Mouse (Mus musculus): ENCODE data around the gene Tmem30b. TPM values are rescaled to one million over a fixed set of nuclear protein-coding genes. Genes with fewer than 3 reads are reported as not detected.
A peak's percentile ranks its signal among the peaks of the same experiment; 100 is the strongest.
"Not testable (repeated sequence)": the region's sequence is repeated elsewhere in the genome, so short reads cannot be mapped to it uniquely, and the experiment has no call there.

Gene Tmem30b
- polyA plus RNA-seq, 1 experiment from 2014 or later, result 38.6 TPM

- H3K4me3 ChIP-seq (replicated peaks; ENCODE audit: low read length), result peak overlapping the region; percentile 34
- no peak overlapping the region for H3K27ac ChIP-seq (ENCODE audit: low read length)
- H3K4me2 ChIP-seq (ENCODE audit: low read depth, low read length), result peak overlapping the region; percentile 61
- H3K9me3 ChIP-seq (replicated peaks; ENCODE audit: control insufficient read depth, low read length), result no peaks in the 10 kb centered on the region
- H3K27me3 ChIP-seq (ENCODE audit: control insufficient read depth, insufficient read depth, low read length), result no peaks in the 10 kb centered on the region
- 17% methylated on average over 21 of the region's 21 CpGs for WGBS
- no peaks in the 10 kb centered on the region for H3K36me3 ChIP-seq (ENCODE audit: control insufficient read depth, insufficient read depth, low read length)
- no peak for ATAC-seq (ENCODE audit: insufficient read depth, low FRiP score)
- H3K4me1 ChIP-seq (ENCODE audit: control insufficient read depth, insufficient read depth, low read length), result no peaks in the 10 kb centered on the region
- peak overlapping the region; percentile 37; the same call in 1 of the 2 replicates for H3K9ac ChIP-seq (ENCODE audit: low read length)
Observed at GRCm38 (mm10) chr12:73564795-73565619, 18.8 kb upstream of the Tmem30b start.

- Histone ChIP-seq H3K4me2 (ENCODE audit: low read depth, low read length) (no peak overlapping the region), H3K9ac (ENCODE audit: low read length) (no peak overlapping the region), H3K4me3 (replicated peaks; ENCODE audit: low read length) (no peak overlapping the region), H3K36me3 (ENCODE audit: control insufficient read depth, insufficient read depth, low read length) (no peaks in the 10 kb centered on the region), H3K9me3 (replicated peaks; ENCODE audit: control insufficient read depth, low read length) (no peaks in the 10 kb centered on the region), H3K27ac (ENCODE audit: low read length) (no peak overlapping the region), H3K27me3 (ENCODE audit: control insufficient read depth, insufficient read depth, low read length) (no peaks in the 10 kb centered on the region), H3K4me1 (ENCODE audit: control insufficient read depth, insufficient read depth, low read length) (no peaks in the 10 kb centered on the region)
- WGBS, result 25% methylated on average over 10 of the region's 10 CpGs
- no peak for ATAC-seq (ENCODE audit: insufficient read depth, low FRiP score)
Observed at GRCm38 (mm10) chr12:73564176-73564575, 18.0 kb upstream of the Tmem30b start.

GRCm38 (mm10) chr12:73563122-73563521 lies 16.9 kb upstream of the Tmem30b start:
- H3K27ac ChIP-seq (ENCODE audit: low read length); H3K4me3 ChIP-seq (replicated peaks; ENCODE audit: low read length); H3K36me3 ChIP-seq (ENCODE audit: control insufficient read depth, insufficient read depth, low read length); H3K4me1 ChIP-seq (ENCODE audit: control insufficient read depth, insufficient read depth, low read length); H3K27me3 ChIP-seq (ENCODE audit: control insufficient read depth, insufficient read depth, low read length); ATAC-seq (ENCODE audit: insufficient read depth, low FRiP score); H3K4me2 ChIP-seq (ENCODE audit: low read depth, low read length); H3K9me3 ChIP-seq (replicated peaks; ENCODE audit: control insufficient read depth, low read length); H3K9ac ChIP-seq (ENCODE audit: low read length): not testable (repeated sequence)
- 79% methylated on average over 6 of the region's 6 CpGs for WGBS

DNA sequence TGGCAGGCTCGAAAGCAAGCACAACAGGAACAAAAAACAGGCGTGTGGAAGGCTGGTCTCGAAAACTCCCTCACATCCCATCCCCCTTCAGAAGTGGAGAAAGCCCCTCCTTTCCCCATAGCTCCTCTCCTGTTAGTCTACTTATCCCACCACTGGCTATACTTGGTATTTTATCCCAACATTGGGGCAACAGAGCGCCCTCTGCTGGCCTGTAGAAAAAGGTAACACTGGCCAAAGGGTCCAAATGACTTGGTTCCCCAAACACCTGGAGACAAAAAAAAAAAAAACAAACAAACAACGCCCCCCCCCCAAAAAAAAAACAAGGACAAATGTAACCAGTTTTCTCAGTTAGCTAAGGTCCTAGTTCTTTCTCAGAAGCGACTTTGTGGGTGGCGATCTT lies 13.9 kb upstream of the Tmem30b start:
- 50% methylated on average over 7 of the region's 7 CpGs for WGBS
- no peaks in the 10 kb centered on the region for H3K9me3 ChIP-seq (replicated peaks; ENCODE audit: control insufficient read depth, low read length)
- H3K27ac ChIP-seq (ENCODE audit: low read length), result no peak overlapping the region
- H3K4me2 ChIP-seq (ENCODE audit: low read depth, low read length), result no peak overlapping the region
- no peaks in the 10 kb centered on the region for H3K36me3 ChIP-seq (ENCODE audit: control insufficient read depth, insufficient read depth, low read length)
- H3K4me1 ChIP-seq (ENCODE audit: control insufficient read depth, insufficient read depth, low read length), result no peaks in the 10 kb centered on the region
- no peak for ATAC-seq (ENCODE audit: insufficient read depth, low FRiP score)
- no peak overlapping the region for H3K4me3 ChIP-seq (replicated peaks; ENCODE audit: low read length)
- no peak overlapping the region for H3K9ac ChIP-seq (ENCODE audit: low read length)
- no peaks in the 10 kb centered on the region for H3K27me3 ChIP-seq (ENCODE audit: control insufficient read depth, insufficient read depth, low read length)

DNA sequence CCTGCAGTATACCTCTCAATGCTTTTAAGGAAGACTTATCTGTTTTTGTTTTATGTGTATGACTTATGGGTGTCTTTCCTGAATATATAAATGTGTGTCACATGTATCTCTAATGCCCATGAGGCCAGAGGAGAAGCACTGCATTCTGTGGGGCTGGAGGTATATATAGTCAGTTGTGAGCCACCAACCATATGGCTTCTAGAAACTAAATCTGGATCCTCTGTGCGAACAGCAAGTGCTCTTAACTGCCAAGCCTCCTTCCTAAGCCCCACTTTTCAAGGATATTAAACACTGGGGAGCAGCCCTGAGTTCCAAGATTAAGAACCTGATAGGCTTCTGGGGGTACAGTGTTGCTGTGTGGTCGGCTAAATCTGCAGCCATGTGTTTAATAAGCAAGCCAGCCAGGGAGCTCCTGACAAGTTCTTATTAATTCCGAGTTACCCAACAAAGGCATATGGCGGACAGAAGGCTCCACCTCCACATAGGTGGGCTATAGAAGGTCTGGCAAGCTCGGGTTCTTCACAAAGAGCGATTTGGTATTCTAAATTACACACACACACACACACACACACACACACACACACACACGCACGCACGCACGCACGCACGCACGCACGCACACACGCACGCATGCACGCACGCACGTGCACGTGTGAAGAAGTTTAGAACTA lies 12.5 kb upstream of the Tmem30b start:
- Histone ChIP-seq H3K36me3 (ENCODE audit: control insufficient read depth, insufficient read depth, low read length) (no peaks in the 10 kb centered on the region), H3K9me3 (replicated peaks; ENCODE audit: control insufficient read depth, low read length) (no peaks in the 10 kb centered on the region), H3K4me1 (ENCODE audit: control insufficient read depth, insufficient read depth, low read length) (no peaks in the 10 kb centered on the region), H3K27me3 (ENCODE audit: control insufficient read depth, insufficient read depth, low read length) (no peaks in the 10 kb centered on the region), H3K9ac (ENCODE audit: low read length) (no peak overlapping the region), H3K27ac (ENCODE audit: low read length) (no peak overlapping the region), H3K4me2 (ENCODE audit: low read depth, low read length) (no peak overlapping the region), H3K4me3 (replicated peaks; ENCODE audit: low read length) (no peak overlapping the region)
- no peak for ATAC-seq (ENCODE audit: insufficient read depth, low FRiP score)
- WGBS, result 84% methylated on average over 20 of the region's 20 CpGs

DNA sequence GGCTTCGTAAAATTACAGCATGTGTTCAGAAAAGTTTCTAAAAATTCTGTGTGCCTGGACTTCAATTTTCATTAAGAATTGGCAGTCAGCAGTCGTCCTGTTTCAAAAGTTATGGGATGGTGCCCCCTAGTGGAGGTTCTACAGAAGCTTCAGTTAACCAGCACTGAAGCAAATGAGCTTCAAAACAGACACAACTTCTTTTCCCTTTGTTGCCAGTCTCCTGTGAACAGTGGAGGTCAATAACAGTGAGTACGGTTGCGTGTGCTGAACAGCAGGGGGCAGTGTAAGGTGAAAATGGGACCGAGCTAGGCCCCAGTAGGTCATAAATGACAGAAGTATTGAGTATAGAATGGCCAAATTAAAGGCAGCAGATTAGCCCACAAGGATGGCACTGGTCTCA lies 8.0 kb upstream of the Tmem30b start:
- Histone ChIP-seq H3K4me3 (replicated peaks; ENCODE audit: low read length) (no peak overlapping the region), H3K9me3 (replicated peaks; ENCODE audit: control insufficient read depth, low read length) (no peaks in the 10 kb centered on the region), H3K9ac (ENCODE audit: low read length) (no peak overlapping the region), H3K27me3 (ENCODE audit: control insufficient read depth, insufficient read depth, low read length) (peaks cover 11% of the 10 kb centered on the region), H3K4me1 (ENCODE audit: control insufficient read depth, insufficient read depth, low read length) (no peaks in the 10 kb centered on the region), H3K4me2 (ENCODE audit: low read depth, low read length) (no peak overlapping the region), H3K27ac (ENCODE audit: low read length) (no peak overlapping the region), H3K36me3 (ENCODE audit: control insufficient read depth, insufficient read depth, low read length) (no peaks in the 10 kb centered on the region)
- WGBS, result 3% methylated on average over 5 of the region's 5 CpGs
- ATAC-seq (ENCODE audit: insufficient read depth, low FRiP score), result peak; percentile 62

DNA sequence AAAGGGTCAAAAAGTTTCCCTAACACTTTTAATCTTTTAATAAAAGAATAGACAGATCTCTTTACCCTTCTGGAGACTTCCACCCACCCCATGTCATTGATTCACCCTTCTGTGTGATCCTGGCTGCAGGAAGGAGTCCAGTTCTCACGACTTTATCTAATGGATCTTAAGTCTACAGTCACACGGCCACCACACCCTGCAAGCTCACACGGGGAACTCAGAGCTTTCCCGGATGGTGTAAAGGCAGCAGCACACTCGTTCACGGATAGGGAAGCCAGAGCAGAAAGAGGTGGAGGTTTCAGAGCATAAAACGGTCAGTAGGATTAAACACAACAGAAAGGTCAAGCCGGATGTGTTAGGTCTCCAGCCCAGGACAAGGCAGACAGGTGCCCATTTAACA lies 2.1 kb upstream of the Tmem30b start:
- ATAC-seq (ENCODE audit: insufficient read depth, low FRiP score), result no peak; the same call in 1 of the 2 replicates
- Histone ChIP-seq H3K27ac (ENCODE audit: low read length) (peak overlapping the region; percentile 75), H3K9me3 (replicated peaks; ENCODE audit: control insufficient read depth, low read length) (no peaks in the 10 kb centered on the region), H3K27me3 (ENCODE audit: control insufficient read depth, insufficient read depth, low read length) (peaks cover 42% of the 10 kb centered on the region), H3K36me3 (ENCODE audit: control insufficient read depth, insufficient read depth, low read length) (no peaks in the 10 kb centered on the region), H3K4me3 (replicated peaks; ENCODE audit: low read length) (0 out of 2 replicates have a peak overlapping the region, but pooled peaks have one; percentile 6), H3K4me1 (ENCODE audit: control insufficient read depth, insufficient read depth, low read length) (peaks cover 8% of the 10 kb centered on the region), H3K4me2 (ENCODE audit: low read depth, low read length) (peak overlapping the region; percentile 21; the same call in 1 of the 2 replicates), H3K9ac (ENCODE audit: low read length) (no peak overlapping the region)
- 45% methylated on average over 8 of the region's 8 CpGs for WGBS

- H3K9ac ChIP-seq (ENCODE audit: low read length), result no peak overlapping the region
- peaks cover 42% of the 10 kb centered on the region for H3K27me3 ChIP-seq (ENCODE audit: control insufficient read depth, insufficient read depth, low read length)
- 32% methylated on average over 10 of the region's 10 CpGs for WGBS
- peak overlapping the region; percentile 81 for H3K27ac ChIP-seq (ENCODE audit: low read length)
- no peaks in the 10 kb centered on the region for H3K9me3 ChIP-seq (replicated peaks; ENCODE audit: control insufficient read depth, low read length)
- H3K36me3 ChIP-seq (ENCODE audit: control insufficient read depth, insufficient read depth, low read length), result no peaks in the 10 kb centered on the region
- no peak overlapping the region for H3K4me3 ChIP-seq (replicated peaks; ENCODE audit: low read length)
- H3K4me2 ChIP-seq (ENCODE audit: low read depth, low read length), result no peak overlapping the region; the same call in 1 of the 2 replicates
- no peak for ATAC-seq (ENCODE audit: insufficient read depth, low FRiP score)
- H3K4me1 ChIP-seq (ENCODE audit: control insufficient read depth, insufficient read depth, low read length), result peaks cover 8% of the 10 kb centered on the region
Observed at GRCm38 (mm10) chr12:73547646-73548045, 1.5 kb upstream of the Tmem30b start.

- Histone ChIP-seq H3K4me2 (ENCODE audit: low read depth, low read length) (peak overlapping the region; percentile 70), H3K4me1 (ENCODE audit: control insufficient read depth, insufficient read depth, low read length) (peaks cover 8% of the 10 kb centered on the region), H3K27ac (ENCODE audit: low read length) (peak overlapping the region; percentile 80), H3K4me3 (replicated peaks; ENCODE audit: low read length) (peak overlapping the region; percentile 54), H3K36me3 (ENCODE audit: control insufficient read depth, insufficient read depth, low read length) (no peaks in the 10 kb centered on the region), H3K9me3 (replicated peaks; ENCODE audit: control insufficient read depth, low read length) (no peaks in the 10 kb centered on the region), H3K27me3 (ENCODE audit: control insufficient read depth, insufficient read depth, low read length) (peaks cover 42% of the 10 kb centered on the region), H3K9ac (ENCODE audit: low read length) (peak overlapping the region; percentile 76)
- ATAC-seq (ENCODE audit: insufficient read depth, low FRiP score), result peak; percentile 35; the same call in 1 of the 2 replicates
- 1% methylated on average over 55 of the region's 55 CpGs for WGBS
Observed at GRCm38 (mm10) chr12:73545672-73546085, 513 bp downstream of the Tmem30b start.
